Mouse (Mus musculus) heart, postnatal 0 days (tissue): ENCODE data around the gene Sec24c.

ENCODE experiments used
- CTCF ChIP-seq: IDR thresholded peaks from 2 replicates; pipeline ENCODE4 v1.5.1; 2016; ENCODE audit warnings: antibody characterized with exemption, control low read depth, low read depth
- EP300 ChIP-seq: IDR thresholded peaks from 2 replicates; pipeline ENCODE4 v1.6.1; 2016; ENCODE audit warnings: antibody characterized with exemption, low read depth

- TF ChIP-seq CTCF (no peak), EP300 (no peak)
Measured at GRCm38 (mm10) chr14:20656361-20656760, 17.7 kb upstream of the Sec24c start, which contains the start of gene Myoz1.
